Mouse (Mus musculus): Measurements from ENCODE around the gene Prrt4. TPM values are rescaled to one million over a fixed set of nuclear protein-coding genes. Genes with fewer than 3 reads are reported as not detected.

The Prrt4 gene
- total RNA-seq (2023; ENCODE audit: inconsistent age): 0.15 to 0.35 TPM (median 0.18 TPM) in 3 of 4 replicates, not detected in the other

GRCm38 (mm10) chr6:29178888-29179658 lies at the start of gene Prrt4:
Gene Prrt4 (minus strand): TSS chr6:29179584.

GRCm38 (mm10) chr6:29215881-29216501 lies 36.6 kb upstream of the Prrt4 start, which contains the start of gene Impdh1:
Gene Impdh1 (minus strand): TSS chr6:29216364.

GRCm38 (mm10) chr6:29164314-29165244 lies 14.8 kb downstream of the Prrt4 start, which contains the start of gene Rbm28:
Gene Rbm28 (minus strand): TSS chr6:29165006.

Other genes with a start within 250 kb of the Prrt4 start
- gene Lep, start 119.4 kb downstream of the Prrt4 start, total RNA-seq (2023; ENCODE audit: inconsistent age): not detected in 4 replicates
- gene Rbm28, start 14.6 kb downstream of the Prrt4 start, total RNA-seq (2023; ENCODE audit: inconsistent age): 83.3 to 110 TPM (median 99.1 TPM) in 4 replicates
- gene Impdh1, start 36.8 kb upstream of the Prrt4 start, total RNA-seq (2023; ENCODE audit: inconsistent age): 50.0 to 66.5 TPM (median 62.4 TPM) in 4 replicates
- 19.0 to 23.3 TPM (median 19.3 TPM) in 4 replicates for gene Hilpda, start 92.9 kb upstream of the Prrt4 start, total RNA-seq (2023; ENCODE audit: inconsistent age)
- 1.4 to 2.6 TPM in 2 of 4 replicates, not detected in the others for gene Fam71f2, start 100.0 kb upstream of the Prrt4 start, total RNA-seq (2023; ENCODE audit: inconsistent age)
- not detected in 4 replicates for gene Fam71f1, start 139.6 kb upstream of the Prrt4 start, total RNA-seq (2023; ENCODE audit: inconsistent age)
- gene Calu, start 168.5 kb upstream of the Prrt4 start, total RNA-seq (2023; ENCODE audit: inconsistent age): 44.1 to 51.6 TPM (median 49.2 TPM) in 4 replicates
- not detected in 4 replicates for gene Opn1sw, start 208.9 kb upstream of the Prrt4 start, total RNA-seq (2023; ENCODE audit: inconsistent age)
- gene Ccdc136, start 216.7 kb upstream of the Prrt4 start, total RNA-seq (2023; ENCODE audit: inconsistent age): not detected in 4 replicates